Mouse (Mus musculus): ENCODE data around the gene Mybbp1a. TPM values are rescaled to one million over a fixed set of nuclear protein-coding genes. Genes with fewer than 3 reads are reported as not detected.

Gene Mybbp1a
- total RNA-seq, 2 experiments from 2014 or later = 35.4 to 62.4 TPM

Other genes with a start within 250 kb of the Mybbp1a start
- gene Gm43951, start 234.5 kb upstream of the Mybbp1a start, total RNA-seq (2015) = not detected in 2 replicates
- 0.11 and 0.24 TPM in 2 replicates for gene Gm43951, start 234.5 kb upstream of the Mybbp1a start, total RNA-seq (2017)
- gene 4933427D14Rik, start 233.9 kb upstream of the Mybbp1a start, total RNA-seq (2015) = 3.6 and 8.8 TPM in 2 replicates
- gene 4933427D14Rik, start 233.9 kb upstream of the Mybbp1a start, total RNA-seq (2017) = 5.6 and 9.4 TPM in 2 replicates
- gene Txndc17, start 233.8 kb upstream of the Mybbp1a start, total RNA-seq (2015) = 137 and 150 TPM in 2 replicates
- 50.6 and 51.3 TPM in 2 replicates for gene Txndc17, start 233.8 kb upstream of the Mybbp1a start, total RNA-seq (2017)
- gene Med31, start 225.8 kb upstream of the Mybbp1a start, total RNA-seq (2015) = 15.6 and 26.1 TPM in 2 replicates
- gene Med31, start 225.8 kb upstream of the Mybbp1a start, total RNA-seq (2017) = 19.3 and 20.1 TPM in 2 replicates
- gene Slc13a5, start 174.1 kb upstream of the Mybbp1a start, total RNA-seq (2015) = not detected in 2 replicates
- not detected in 2 replicates for gene Slc13a5, start 174.1 kb upstream of the Mybbp1a start, total RNA-seq (2017)
- 57.9 and 72.4 TPM in 2 replicates for gene Xaf1, start 139.7 kb upstream of the Mybbp1a start, total RNA-seq (2015)
- 39.8 and 43.3 TPM in 2 replicates for gene Xaf1, start 139.7 kb upstream of the Mybbp1a start, total RNA-seq (2017)
- 0.58 TPM in 1 of 2 replicates, not detected in the other for gene Fbxo39, start 126.9 kb upstream of the Mybbp1a start, total RNA-seq (2015)
- 0.11 TPM in 1 of 2 replicates, not detected in the other for gene Fbxo39, start 126.9 kb upstream of the Mybbp1a start, total RNA-seq (2017)
- not detected in 2 replicates for gene Tekt1, start 78.9 kb upstream of the Mybbp1a start, total RNA-seq (2015)
- gene Tekt1, start 78.9 kb upstream of the Mybbp1a start, total RNA-seq (2017) = not detected in 2 replicates
- not detected in 2 replicates for gene Smtnl2, start 29.6 kb upstream of the Mybbp1a start, total RNA-seq (2015)
- not detected in 2 replicates for gene Smtnl2, start 29.6 kb upstream of the Mybbp1a start, total RNA-seq (2017)
- not detected in 2 replicates for gene Ggt6, start 5.8 kb upstream of the Mybbp1a start, total RNA-seq (2015)
- not detected in 2 replicates for gene Ggt6, start 5.8 kb upstream of the Mybbp1a start, total RNA-seq (2017)
- gene Spns2, start 48.5 kb downstream of the Mybbp1a start, total RNA-seq (2015) = 2.8 and 2.9 TPM in 2 replicates
- 0.15 and 4.8 TPM in 2 replicates for gene Spns2, start 48.5 kb downstream of the Mybbp1a start, total RNA-seq (2017)
- 4.7 and 5.4 TPM in 2 replicates for gene Spns3, start 109.2 kb downstream of the Mybbp1a start, total RNA-seq (2015)
- gene Spns3, start 109.2 kb downstream of the Mybbp1a start, total RNA-seq (2017) = 4.3 and 6.4 TPM in 2 replicates
- 36.3 and 41.5 TPM in 2 replicates for gene Ube2g1, start 165.9 kb downstream of the Mybbp1a start, total RNA-seq (2015)
- gene Ube2g1, start 165.9 kb downstream of the Mybbp1a start, total RNA-seq (2017) = 22.4 and 28.0 TPM in 2 replicates
- gene Ankfy1, start 248.7 kb downstream of the Mybbp1a start, total RNA-seq (2015) = 48.0 and 51.3 TPM in 2 replicates
- gene Ankfy1, start 248.7 kb downstream of the Mybbp1a start, total RNA-seq (2017) = 51.5 and 56.5 TPM in 2 replicates